Mouse (Mus musculus) kidney, postnatal 25 days (tissue): Measurements from ENCODE around the gene Pmf1.

Experiments
- DNase-seq, 2 experiments: peaks; one replicate each; pipeline ENCODE4 v3.0.0; 2021; ENCODE audit warnings: mixed read lengths in 2 of 2

The Pmf1 gene

GRCm38 (mm10) chr3:88350732-88351131 lies 59.4 kb downstream of the Pmf1 start:
- no peak for DNase-seq
